Mouse (Mus musculus) cerebellum, postnatal 10 days (tissue): ENCODE results near the gene Pgam5.

Experiments
- DNase-seq, 2 experiments: peaks; one replicate each; pipeline ENCODE4 v3.0.0; 2021; ENCODE audit warnings: mixed read lengths in 2 of 2

Gene Pgam5

GRCm38 (mm10) chr5:110227336-110227883 is 42.3 kb downstream of the Pgam5 start:
- DNase-seq: no peak

- DNase-seq: no peak
Observed at GRCm38 (mm10) chr5:110225056-110225455, 44.7 kb downstream of the Pgam5 start.

- DNase-seq: peak; percentile 11 to 14
Observed at GRCm38 (mm10) chr5:110222757-110223156, 47.0 kb downstream of the Pgam5 start.

- no peak for DNase-seq
Observed at GRCm38 (mm10) chr5:110220331-110220730, 49.4 kb downstream of the Pgam5 start.

DNA sequence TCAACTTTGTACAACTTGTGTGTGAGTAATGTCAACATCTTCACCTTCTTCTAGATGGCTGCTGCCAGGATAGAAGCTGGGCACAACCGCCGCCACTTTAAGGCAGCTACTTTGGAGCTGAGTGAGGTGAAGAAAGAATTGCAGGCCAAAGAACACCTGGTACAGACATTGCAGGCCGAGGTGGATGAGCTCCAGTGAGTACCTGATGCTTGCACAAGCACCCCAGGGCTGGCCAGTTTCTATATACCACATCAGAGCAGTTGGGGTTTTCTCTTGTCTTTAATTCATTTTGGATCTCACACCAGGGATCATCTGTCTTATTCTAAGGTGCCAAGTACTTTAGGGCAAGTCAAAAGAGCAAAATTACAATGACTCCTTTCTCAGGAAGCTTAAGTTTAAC is 52.9 kb downstream of the Pgam5 start:
- DNase-seq: no peak

GRCm38 (mm10) chr5:110211312-110211711 is 58.4 kb downstream of the Pgam5 start:
- DNase-seq: no peak
